Mouse (Mus musculus) layer of hippocampus, postnatal 14 days (tissue): ENCODE data around the gene Dbx1. TPM values are rescaled to one million over a fixed set of nuclear protein-coding genes. Genes with fewer than 3 reads are reported as not detected.

Source experiments
- DNase-seq, 2 experiments: peaks; one replicate each; pipeline ENCODE4 v3.0.0; 2021 to 2022; ENCODE audit warnings: low spot score in 2 of 2, mixed read lengths in 1 of 2
- long read RNA-seq, 2 experiments: library from polyadenylated mRNA; stranded (forward); transcript quantifications; one replicate each; pipeline ENCODE4 v2.0.0; 2021
- total RNA-seq, 2 experiments: library from RNA; stranded (reverse); gene quantifications; 2 replicates each; pipeline ENCODE4 v1.2.3; 2021

Gene Dbx1
- total RNA-seq, result not detected
- long read RNA-seq, experiment 1, result 0 reads
- long read RNA-seq, experiment 2, result 0 reads

GRCm38 (mm10) chr7:49636491-49637115 is at the start of gene Dbx1:
Dbx1 (minus strand) TSS chr7:49636849.
- DNase-seq, result no peak

- no peak for DNase-seq
Observed at GRCm38 (mm10) chr7:49678826-49679377, 42.3 kb upstream of the Dbx1 start.

DNA sequence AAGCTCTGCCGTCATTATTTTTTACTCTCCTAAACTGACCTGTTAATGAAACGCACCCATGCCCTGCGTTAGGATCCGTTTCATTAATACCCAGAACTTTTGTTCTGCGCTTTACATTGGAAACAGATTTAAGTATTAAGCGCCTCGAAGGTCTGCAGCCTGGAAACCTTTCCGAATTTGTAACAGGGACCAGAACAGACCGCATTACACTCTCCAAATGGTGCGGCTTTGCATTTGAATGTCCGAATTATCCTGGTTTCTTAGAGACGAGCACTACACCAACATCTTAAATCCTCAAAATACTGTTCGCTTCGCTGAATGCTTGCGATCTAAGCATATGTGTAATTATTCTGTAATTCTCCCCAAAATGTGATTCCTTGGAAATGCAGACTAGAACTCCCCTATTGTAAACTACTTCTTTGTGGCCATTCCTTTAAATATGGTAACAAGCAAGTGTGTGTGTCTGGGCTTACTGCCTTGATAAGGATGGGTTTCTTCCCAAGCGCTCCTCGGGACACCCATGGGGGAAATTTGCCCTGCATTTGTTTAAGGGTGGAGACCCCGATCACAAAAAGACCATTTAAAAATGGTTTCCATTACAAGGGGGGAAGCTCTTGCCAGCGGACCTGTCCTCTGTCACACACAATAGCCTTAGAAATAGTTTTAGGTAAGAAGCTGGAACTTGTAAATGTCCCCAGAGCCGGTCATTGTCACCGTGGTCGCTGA is 41.6 kb upstream of the Dbx1 start:
- no peak for DNase-seq

GRCm38 (mm10) chr7:49677166-49677565 is 40.5 kb upstream of the Dbx1 start:
- DNase-seq, result no peak

GRCm38 (mm10) chr7:49676627-49677026 is 40.0 kb upstream of the Dbx1 start:
- DNase-seq, result no peak

DNA sequence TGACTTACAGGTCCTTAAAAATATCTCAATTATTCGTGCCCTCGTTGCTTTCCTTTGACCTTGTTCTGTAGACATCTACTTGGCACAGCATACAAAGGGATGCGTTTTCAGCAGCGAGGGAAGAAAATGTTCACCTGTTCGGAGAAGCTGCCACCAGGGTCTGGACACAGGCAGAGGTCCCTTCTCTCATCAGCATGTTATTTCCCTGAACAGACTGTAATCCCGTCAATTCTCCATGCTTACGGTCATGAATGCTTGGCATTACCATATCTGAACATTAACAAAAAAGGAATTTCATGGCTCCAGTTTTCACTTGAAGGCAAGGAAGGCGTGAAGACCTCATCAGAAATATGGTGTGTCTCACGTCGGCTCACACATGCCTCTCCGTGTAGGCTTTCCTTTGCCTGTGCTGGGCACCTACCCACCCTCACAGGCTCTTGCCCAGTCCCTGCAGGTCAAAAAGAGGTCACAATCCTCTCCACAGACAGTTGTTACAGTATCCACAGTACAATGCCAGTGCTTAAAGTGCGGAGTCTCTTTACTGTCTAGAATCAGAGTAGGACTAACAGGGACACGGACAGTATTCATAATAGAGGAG is 31.7 kb upstream of the Dbx1 start:
- DNase-seq, result no peak

DNA sequence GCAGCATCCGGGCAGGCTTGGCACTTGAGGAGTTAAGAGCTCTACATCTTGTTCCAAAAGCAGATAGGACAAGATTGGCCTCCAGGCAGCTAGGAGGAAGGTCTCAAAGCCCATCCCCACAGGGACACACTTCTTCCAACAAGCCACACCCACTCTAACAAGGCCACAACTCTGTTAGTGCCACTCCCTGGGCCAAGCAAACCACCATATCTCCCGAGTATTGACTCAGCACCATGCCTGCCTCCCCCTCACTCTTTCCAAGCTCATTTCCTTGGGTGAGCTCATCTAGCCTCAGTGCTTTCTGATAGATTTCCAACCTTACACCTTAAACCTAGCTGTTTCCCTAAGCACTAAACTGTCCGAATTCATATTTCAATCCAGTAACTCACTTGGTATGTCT is 26.9 kb upstream of the Dbx1 start:
- DNase-seq, result no peak

DNA sequence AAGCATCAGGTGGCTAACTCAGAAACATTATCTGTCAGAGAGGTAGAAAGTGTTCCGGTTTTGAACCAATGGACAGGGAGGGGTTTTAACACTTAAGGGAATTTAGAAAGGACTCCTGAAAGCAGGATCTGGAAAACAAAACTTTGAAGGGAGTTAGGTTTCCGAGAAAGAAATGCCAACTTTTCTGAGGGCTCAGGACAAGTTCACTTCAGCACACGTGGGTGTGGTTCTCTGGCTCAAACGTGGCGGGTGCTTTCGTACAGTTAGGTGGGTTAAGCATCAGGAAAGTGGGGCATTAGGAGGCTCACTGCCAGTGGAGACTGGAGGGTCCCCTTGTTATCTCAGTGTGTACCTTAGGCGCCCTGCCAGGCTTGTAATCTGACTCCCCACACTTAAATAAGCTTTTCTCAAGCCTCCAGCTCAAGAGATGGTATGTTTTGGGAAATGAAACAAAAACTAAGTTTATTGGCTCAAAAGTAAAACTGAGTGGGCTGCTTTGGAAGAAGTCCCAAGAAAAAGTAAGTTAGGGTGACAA is 25.9 kb upstream of the Dbx1 start:
- no peak for DNase-seq

GRCm38 (mm10) chr7:49661811-49662491 is 25.3 kb upstream of the Dbx1 start:
- DNase-seq, result no peak

GRCm38 (mm10) chr7:49640709-49641305 is 4.2 kb upstream of the Dbx1 start:
- DNase-seq, result no peak

GRCm38 (mm10) chr7:49639864-49640708 is 3.4 kb upstream of the Dbx1 start:
- no peak for DNase-seq

GRCm38 (mm10) chr7:49638941-49639776 is 2.5 kb upstream of the Dbx1 start:
- DNase-seq, result no peak

- no peak for DNase-seq
Observed at GRCm38 (mm10) chr7:49637851-49638663, 1.4 kb upstream of the Dbx1 start.

DNA sequence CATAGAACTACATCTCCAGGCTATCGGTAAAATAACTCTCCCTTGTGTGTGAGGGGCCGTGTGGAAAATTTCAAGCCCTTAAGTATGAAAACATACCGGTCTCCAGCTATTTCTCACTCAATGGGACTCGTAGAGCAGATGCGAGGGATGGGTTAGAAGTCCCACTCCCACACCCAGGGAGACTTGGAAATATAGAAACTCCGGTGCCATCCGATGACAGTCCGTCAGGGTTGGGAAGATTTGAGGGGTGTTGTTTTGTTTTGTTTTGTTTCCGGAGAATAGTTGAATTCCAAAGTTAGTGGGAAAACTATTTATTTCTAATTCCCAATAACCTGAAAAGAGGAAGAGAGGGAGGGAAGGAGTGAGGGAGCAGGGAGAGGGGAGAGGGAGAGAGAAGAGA is 632 bp upstream of the Dbx1 start:
- no peak for DNase-seq

DNA sequence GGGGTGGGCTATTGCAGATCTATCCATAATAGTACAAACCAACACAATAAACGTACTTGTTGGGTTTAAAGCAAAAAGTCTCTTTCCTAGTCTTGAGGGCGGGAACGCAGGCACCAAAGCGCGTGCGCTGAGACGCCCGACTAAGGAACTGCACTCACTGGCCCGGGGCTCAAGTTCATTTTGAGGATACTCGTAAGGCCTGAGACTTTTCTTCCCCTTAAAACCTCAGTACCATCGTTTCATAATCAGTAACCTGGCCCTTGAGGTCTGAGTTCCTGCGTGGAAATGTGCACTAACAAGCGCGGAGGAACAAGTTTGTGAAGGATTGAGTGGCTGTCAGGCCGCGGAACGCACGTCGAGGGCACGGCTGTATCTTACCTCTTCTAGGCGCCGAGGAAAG is 678 bp downstream of the Dbx1 start:
- DNase-seq, result no peak

DNA sequence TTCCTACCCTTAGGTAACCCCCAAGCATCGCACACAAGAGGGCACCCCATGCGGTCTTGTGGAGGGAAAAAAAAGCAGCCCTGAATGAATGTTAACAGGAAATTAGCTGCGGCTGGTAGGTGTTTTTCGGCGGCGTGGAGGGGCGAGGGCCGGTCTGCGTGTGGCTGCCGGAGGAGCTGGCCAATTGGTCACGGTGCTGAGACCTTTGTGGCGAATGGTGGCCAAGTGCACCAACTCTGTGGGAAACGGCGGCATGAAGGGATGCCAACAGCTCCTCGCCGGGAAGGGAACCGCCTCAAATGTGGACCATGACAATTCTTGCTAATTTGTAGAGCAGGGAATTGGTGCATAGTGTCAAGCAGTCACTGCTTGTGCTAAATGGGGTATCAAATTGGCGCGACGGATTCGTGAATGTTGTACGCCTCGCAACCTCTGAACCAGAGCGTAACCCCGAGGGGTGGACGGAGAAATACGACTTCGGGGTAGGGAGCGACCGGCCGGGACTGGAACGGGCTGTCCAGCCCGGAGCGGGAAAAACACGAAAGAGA is 1.5 kb downstream of the Dbx1 start:
- no peak for DNase-seq

- DNase-seq, result no peak
Observed at GRCm38 (mm10) chr7:49634291-49635073, 2.2 kb downstream of the Dbx1 start.
